Mouse (Mus musculus): ENCODE results near the gene Atp5l.
A peak's percentile ranks its signal among the peaks of the same experiment; 100 is the strongest.
"Not testable (repeated sequence)": the region's sequence is repeated elsewhere in the genome, so short reads cannot be mapped to it uniquely, and the experiment has no call there.

Atp5l gene

DNA sequence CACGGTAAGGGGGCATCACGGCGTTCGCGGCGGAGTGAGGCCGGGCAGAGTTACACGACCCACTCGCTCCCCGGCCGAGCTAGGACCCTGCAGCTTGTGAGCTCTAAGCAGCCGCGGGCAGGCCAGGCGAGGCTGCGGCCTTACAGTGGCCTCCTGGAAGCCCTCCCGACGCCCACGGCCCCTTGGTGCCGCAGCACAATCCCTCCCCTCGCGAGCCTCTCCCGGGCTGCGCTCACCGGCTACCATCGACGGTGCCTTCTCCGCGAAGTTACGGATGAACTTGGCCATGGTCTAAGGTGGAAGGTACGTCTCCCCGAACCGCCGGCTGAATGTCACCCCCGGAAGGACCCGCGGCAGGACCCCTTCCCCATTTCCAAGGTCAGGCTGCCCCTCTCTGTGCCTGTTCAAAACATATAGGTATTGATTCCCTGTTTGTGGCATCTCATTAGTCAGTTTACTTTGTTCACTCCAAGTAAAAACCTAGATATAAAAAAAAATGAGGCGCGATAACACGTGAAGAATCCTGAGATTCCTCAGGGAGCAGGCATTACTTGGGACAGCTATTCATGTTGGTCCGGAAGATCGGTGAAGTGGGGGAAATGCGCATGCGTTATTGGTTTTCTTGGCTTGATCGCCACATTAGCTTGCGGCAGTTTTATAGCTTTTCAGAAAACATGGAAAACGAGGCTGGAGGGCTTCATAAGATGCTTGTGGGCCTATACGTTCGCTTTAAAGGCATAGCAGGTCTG lies at the start of gene Atp5l:
Gene Atp5l (minus strand): TSS at position 369 of the 749 bp plus-strand sequence.
- DNase-seq, result peak; percentile 82 to 88

DNA sequence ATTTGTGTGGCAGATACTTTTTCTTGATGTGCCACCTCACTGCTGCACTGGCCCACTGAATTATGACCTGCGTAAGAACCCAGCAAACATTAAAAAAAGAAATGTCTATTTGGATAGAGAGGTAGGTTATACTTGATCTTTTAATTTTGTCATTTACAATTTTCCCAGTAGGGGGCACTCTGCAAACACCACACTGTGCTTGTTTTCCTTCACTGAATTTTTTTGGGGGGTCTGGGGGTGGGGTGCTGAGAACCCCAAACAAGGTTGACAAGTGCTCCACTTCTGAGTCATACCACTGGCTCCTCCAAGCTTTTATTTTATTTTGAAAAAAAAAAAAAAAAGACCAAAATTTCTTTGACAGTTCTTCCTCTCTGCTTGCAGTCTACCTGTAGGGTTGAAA lies 48.9 kb upstream of the Atp5l start:
- DNase-seq, result no peak

DNA sequence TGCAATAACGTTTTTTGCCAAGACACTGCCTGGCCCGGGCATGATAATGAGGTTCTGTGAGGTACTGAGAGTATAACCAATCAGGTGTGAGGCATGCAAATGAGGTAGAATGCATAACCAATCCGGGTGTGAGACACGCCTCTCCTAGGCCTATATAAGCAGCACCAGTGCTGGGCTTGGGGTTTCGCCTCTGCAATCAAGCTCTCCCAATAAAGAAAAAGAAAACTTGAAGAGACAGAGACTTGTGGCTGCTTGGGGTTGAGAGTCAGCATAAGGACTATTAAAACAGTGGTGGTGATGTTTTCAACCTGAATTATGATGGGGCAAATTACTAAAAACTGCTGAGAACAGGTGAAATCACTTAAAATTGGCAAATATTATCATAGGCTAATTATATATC lies 47.2 kb upstream of the Atp5l start:
- not testable (repeated sequence) for DNase-seq

DNA sequence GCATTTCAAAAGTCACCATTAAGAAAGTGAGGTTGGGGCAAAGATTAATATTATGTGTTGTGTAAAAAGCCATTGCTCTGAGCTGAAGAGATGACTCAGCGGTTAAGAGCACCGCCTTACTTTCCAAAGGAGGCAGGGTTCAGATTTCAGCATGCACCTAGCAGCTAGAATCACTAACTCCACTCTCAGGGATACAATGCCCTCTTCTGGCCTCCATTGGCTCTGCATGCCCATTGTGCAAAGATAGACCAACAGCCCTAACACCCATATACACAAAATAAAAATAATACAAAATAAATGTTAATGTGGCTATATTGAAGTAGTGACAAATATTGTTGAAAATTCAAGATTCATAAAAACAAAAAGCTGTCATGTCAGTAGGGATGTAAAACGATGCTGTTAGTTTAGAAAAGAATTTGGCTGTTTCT lies 46.3 kb upstream of the Atp5l start:
- DNase-seq, result peak; percentile 87 to 91

DNA sequence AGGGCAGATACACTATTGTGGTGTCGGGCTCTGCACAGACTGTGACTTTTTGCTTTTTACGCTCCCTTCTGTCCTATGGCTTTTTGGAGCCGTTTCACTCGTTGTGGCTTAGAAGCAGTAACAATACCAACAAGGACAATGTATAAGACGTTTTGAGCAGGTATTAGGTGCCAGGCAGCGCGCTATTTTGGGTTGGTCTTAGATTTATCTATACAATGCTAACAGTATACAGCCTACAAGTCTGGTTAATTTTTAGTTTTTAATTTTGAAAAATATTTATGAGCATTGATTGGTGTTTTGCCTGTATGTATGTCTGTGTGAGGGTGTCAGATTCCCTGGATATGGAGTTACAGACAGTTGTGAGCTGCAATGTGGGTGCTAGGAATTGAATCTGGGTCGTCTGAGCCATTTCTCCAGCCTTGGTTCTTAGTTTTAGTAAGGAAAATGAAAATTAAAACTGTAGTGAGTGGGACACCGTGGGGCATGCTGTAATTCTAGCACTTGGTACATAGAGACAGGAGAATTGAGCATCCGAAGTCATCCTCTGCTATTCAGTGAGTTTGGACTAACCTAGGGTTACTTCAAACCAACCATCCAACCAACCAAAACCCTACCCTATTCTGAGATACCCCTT lies 45.4 kb upstream of the Atp5l start:
- peak in 1 of 2 experiments; percentile 12 for DNase-seq

DNA sequence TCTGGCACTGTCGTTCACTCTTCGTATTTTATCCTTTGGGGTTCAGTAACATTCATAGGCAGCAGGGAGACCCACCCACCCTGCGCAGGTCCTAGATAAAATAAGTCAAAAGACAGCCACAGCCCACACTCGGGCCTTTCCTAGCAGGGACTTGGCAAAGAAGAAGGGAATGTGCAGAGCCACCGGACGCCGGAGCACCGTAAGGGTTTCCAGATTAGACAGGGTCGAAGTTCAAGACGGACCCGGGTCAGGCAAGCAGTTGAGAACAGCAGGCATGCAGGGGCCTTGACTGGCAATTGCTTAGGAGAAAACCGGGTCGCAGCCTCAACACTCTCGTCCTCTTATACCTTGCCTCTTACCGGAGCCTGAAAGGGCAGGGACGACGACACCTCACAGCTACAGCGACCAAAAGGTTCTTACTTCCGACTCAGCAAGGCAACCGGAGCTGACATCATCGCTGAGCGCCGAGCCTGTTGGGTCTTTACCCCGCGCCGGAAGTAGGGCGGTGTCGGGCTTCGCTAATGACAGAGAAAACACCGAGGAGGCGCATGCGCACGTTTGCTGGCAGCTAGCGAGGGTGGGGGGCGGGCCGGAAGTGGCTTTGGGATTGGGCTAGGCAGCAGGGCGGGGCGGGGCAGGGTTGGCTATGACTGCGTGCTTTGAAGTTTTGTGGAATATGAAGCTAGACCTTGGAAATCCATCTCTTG lies 44.7 kb upstream of the Atp5l start, which contains the start of gene Ube4a:
Gene Ube4a (minus strand): TSS at position 475 of the 707 bp plus-strand sequence.
- peak; percentile 98 to 100 for DNase-seq

DNA sequence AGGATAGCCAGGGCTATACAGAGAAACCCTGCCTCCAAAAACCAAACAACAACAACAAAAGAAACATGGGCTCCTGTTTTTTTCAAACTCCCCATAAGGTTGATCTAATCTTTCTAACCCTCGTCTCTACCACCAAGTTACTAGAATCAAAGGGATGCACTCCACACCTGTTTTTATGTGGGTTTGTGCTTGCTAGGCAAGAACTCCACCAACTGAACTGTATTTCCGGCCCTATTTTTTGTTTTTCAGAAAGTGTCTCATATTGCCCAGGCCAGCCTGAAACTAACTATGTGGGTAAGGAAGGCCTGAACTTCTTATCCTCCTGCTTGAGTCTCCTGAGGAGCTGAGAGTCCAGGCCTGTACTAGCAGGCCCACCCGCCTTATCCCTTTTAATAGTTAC lies 33.9 kb upstream of the Atp5l start:
- DNase-seq, result no peak

DNA sequence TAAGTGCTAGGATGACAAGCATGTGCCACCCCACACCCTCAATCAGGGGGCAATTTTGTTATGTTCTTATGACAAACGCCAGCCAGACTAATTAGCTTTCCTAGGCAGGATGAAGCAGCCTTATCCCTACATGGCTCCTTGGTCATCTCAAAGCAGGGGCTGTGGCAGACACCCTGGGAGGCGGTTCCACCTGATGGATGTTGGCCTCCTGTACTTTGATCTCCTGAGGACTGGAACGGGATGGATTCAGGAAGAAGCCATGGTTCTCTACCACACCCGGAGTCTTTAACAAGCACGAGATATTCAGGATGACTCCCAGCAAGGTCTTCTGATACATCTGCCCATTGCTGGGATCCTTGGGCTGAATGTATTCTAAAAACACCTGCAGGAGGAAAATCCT lies 27.3 kb upstream of the Atp5l start:
- no peak for DNase-seq

DNA sequence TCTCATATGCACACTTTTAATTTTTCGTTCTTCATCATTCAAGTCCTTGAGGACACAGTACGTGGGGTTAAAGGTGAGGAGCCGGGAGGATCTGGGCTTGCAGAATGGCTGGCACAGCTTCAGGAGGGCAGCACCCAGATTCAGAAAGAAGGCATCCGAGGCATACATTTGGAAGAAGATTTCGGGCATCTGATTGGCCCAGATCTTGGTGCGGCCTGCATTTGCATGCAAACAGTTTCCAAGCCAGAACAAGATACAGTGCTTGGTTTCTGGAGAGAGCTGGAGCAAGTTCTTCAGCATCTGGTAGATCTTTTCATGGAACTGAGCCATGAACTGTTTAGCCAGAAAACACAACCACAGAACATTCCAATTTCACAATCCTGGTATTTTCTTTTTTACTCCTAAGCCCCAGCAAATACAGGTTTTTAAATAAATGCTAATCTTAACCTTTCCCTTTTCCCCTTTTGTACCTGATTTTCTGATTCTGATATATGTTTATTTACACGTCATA lies 25.7 kb upstream of the Atp5l start:
- no peak for DNase-seq

DNA sequence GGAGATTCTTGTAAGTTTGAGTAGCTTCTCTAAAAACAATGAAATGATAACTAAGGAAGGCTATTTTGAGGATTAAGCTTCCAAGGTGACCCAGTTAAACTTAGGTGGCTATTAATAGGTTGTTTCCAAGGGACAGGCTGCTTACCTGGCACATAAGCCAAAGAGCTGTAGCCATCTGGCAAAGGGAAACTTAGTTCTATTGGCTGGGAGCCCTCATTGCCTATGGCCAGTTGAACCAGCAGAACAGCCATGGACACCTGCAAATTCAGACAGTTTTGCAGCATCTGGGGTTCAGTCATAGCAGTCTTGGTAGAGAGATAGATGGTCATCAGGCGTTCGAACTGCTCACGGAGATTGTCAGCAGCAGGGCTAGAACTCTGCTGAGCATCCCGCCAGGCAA lies 21.9 kb upstream of the Atp5l start:
- peak; percentile 79 to 83 for DNase-seq

DNA sequence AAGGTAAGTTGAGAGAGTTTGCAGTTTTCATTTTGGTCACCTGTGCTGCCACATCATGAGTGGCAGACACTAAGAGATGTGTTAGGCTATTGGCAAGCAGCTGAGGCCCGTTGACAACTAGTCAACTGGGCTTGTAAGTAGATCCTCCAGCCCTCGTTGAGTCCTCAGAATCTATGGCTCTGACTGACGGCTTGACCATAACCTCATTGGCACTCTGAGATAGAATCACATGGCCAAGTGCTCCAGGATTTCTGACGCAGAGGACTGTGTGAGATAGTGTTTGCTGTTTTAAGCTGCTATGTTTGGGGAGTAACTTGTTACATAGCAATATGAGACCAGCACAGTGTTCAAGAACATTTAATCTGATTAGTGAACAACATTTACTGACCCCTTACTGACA lies 21.2 kb upstream of the Atp5l start:
- peak in 1 of 2 experiments; percentile 30 for DNase-seq

DNA sequence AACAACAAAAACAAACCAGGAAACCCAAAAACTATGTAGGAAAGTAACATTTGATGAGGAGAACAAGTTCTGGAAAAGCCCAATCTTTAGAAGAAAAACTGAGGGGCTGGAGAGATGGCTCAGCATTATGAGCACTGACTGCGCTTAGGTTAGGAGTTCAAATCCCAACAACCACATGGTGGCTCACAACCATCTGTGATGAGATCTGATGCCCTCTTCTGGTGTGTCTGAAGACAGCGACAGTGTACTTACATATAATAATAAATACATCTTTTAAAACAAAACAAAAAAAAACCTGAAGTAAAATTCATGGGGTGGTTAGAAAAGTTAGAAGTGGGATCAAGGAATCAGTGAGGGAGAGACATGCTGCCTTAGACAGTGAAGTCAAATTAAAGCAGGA lies 1.0 kb upstream of the Atp5l start:
- DNase-seq, result no peak

DNA sequence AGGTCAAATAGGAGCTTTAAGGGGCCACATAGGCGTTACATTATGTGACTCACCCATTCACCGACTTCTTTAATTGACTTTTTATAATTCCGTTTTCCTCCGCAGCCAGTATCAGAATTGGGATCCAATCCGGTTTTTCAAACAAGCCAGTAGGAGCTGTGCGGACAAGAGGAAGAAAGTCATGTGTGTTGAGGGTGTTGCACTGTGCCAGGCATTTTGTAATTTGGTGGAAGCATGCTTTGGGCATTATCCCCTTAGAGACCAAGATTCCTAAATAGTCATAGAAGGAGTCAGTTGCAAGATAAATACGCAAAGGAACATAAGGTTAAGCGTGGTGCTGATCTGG lies 554 bp upstream of the Atp5l start:
- DNase-seq, result peak in 1 of 2 experiments; percentile 67

DNA sequence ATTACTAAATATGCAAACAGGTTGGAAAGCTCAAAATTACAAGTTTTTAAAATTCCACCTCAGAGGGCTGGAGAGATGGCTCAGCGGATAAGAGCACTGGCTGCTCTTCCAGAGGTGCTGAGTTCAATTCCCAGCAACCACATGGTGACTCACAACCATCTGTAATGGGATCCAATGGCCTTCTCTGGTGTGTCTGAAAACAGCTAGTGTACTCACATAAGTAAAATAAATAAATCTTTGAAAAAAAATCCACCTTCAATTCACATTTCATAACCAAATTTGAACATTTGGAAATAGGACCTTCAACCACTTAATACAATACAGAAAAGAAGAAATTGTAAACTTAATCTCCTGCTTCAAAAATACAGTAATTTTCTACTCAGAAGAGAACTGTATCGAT lies 936 bp downstream of the Atp5l start:
- no peak for DNase-seq

DNA sequence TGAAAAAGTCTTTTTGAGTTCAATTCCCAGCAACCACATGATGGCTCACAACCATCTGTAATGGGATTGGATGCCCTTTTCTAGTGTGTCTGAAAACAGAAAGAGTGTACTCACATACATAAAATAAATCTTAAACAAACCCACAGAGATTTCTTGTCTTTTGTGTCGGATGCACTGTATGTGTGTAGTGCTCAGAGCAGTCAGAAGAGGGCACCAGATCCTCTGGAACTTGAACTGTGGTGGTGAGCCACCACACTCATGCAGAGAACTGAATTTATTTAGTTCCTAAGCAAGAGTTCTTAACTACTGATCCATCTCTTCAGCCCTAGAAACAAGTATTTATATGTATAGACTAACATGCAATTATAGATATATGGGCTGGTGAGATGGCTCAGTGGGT lies 4.3 kb downstream of the Atp5l start:
- peak; percentile 57 to 68 for DNase-seq

DNA sequence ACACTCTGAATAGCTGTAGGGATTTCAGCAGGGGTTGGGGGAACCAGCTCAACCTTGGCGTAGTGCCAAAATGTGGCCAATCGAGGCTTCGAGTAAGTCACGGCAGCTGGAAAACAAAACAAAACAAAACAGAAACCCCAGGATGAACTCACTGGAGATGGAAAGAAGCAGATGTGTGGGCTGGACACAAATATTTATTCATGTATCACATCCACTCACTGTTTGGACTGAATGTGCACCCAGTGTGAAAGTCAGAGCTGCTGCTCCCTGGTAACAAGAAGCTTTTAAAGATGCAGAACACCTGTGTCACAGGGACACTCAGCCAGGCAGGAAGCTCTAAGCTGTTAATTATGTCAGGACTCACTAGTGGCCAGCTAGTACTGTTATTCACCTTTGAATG lies 5.8 kb downstream of the Atp5l start:
- no peak for DNase-seq

DNA sequence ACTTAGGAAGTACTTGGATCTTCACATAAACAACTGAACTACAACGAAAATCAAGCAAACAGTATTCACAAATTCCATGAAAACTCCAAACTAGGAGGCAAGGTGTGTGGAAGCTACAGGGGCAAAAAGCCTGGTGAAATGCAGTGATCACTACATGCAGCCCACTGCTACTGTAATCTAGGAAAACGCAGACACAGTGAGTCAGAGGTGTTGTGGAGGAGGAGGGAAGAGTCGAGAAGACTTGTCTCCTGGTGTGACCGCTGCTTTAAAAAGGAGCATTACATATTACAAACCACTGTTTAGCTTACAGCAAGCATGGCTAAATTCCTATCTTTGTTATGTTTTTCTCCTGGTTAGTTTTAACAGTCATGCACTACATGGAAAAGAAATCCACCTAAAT lies 9.2 kb downstream of the Atp5l start:
- DNase-seq, result no peak

DNA sequence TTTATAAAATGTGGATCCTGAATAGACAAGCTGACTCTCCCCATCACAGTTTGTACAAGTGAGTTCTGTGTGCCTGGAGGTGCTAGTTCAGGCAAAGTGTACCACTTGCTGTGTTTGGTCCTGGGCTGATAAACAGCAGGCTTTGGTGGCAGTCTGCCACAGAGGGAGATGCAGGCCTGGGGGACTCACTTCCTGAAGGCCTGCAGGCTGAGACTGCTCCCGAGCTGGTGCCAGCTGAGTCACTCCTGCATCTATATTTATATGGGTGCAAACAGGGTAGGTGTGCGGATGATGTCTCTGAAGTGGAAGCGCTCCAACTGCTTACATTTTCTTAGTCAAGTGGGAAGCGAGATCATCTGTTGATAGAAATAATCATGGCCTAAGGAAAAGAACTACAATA lies 14.9 kb downstream of the Atp5l start:
- DNase-seq, result peak; percentile 55 to 56

DNA sequence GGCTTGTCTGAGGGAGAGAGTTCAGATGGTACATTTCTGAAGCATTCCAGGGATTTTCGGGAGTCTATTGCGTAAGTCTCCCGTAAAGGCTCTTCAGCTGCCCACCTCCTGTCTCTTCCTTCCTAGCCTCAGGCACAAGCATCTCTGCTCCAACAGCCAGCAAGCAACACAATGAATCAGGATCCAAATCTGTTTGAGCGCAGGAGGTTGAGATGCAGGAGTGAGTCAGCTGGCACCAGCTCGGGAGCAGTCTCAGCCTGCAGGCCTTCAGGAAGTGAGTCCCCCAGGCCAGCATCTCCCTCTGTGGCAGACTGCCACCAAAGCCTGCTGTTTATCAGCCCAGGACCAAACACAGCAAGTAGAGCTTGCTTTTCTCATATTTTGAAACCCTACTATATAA lies 15.6 kb downstream of the Atp5l start:
- peak; percentile 82 to 88 for DNase-seq

DNA sequence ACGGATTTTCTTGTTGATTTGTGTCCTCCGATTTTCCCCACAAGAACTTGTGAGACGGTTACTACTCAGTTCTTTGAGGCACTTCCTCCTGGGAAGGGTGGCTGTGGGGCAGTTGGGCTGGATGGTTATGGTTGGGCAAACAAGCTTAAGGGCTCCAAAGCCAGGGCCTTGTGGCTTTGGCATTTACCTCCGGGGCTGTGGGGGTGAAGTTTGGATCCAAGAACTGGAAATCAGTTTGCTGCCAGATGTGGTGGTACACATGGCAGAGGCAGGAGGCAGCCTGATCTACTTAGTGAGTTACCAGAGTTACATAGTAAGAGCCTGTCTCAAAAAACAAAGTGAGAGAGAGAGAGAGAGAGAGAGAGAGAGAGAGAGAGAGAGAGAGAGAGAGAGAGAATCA lies 16.7 kb downstream of the Atp5l start:
- DNase-seq, result no peak

DNA sequence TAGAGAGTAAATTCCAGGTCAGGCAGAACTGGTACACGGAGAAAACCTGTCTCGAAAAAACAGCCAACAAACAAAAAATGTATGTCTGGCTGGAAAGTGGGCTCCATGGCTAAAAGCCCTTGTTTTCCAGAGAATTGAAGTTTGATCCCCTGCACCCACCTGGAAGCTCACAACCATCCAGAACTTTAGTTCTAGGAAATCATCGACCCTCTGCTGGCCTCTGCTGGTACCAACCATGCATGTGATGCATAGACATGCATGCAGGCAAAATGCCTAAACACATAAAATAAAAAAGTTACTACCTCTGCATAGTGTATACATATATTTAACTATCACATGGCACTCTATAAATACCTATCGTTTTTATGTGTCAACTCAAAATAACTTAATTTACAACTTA lies 20.1 kb downstream of the Atp5l start:
- DNase-seq, result no peak

DNA sequence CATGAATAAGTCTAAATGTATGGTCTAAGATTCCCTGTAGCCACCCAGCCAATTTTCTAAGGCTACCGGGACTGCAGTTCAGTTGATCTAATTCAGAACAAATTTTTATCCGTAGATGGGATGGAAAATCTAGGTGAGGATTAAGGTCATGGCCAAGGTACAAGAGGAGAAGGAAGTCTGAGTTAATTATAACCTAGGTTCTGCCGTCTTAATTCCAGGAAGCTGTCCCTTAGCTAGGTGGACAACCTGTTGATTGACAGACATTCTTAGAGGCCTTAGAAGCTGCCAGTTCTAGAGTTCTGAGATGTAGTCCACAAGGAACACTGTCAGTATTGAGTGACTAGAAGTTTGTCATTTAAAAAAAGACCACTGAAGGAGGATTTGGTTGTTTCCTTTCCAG lies 20.8 kb downstream of the Atp5l start:
- DNase-seq, result no peak

DNA sequence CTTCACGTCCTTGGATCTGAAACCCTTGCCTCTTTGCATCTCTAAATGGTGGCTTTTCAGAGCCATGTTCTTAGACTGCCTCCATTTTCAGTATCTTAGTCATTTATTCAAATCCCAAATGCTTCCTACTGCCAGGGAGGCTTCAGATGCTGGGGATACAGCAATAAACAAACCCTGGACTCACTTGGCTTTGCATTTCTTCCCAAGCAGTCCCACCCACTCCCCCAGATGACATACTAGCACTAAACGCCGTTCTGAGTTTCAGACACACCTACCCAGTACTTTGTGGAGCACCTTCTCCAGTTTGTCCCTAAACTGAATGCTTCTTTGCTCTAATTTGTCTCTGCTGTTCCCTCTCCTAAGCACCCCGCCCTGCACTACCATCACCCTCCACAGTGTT lies 23.5 kb downstream of the Atp5l start:
- DNase-seq, result no peak

DNA sequence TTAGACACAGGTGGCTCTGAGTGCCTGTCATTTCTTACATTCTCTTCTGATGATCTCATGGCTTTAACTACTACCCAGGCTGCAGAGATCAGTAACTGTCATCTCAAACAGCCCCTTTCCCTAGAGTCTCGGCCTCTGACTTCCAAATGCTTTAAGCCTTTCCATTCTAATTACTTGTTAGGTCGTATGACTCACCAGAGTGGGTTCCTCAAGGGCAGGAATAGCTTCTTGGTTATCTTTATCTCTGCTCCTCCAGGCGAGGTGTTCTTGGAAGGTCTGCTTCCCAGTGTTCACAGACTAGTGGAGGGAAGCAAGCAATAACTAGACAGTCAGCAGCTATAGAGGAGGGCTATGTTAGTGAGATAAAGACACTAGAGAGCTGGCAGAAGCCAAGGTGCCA lies 27.9 kb downstream of the Atp5l start:
- DNase-seq, result no peak
